Mouse (Mus musculus): ENCODE measurements around the gene Olfr645. TPM values are rescaled to one million over a fixed set of nuclear protein-coding genes. Genes with fewer than 3 reads are reported as not detected.

Gene Olfr645
- polyA plus RNA-seq (2015; fragmentation: Nextera tagmentation; extraction: Ambion mirVana) = not detected in 2 replicates

- Histone ChIP-seq H3K9ac (no peak within 1 kb of the TSS), H3K27ac (no peak within 1 kb of the TSS), H3K4me3 (replicated peaks) (no peak within 1 kb of the TSS), H3K9me3 (replicated peaks) (no peaks in the 10 kb centered on the region), H3K27me3 (no peaks in the 10 kb centered on the region), H3K36me3 (no peaks in the 10 kb centered on the region), H3K4me2 (no peak within 1 kb of the TSS), H3K4me1 (replicated peaks) (no peaks in the 10 kb centered on the region)
- ATAC-seq (ENCODE audit: low read depth) = no peak
- no peak for DNase-seq
- WGBS (ENCODE audit: insufficient replicate concordance) = 48% methylated on average over 1 of the region's 1 CpGs
Observed at GRCm38 (mm10) chr7:104085365-104085764, at the start of gene Olfr645. TSS of gene Olfr645 (minus strand) at chr7:104085465.

DNA sequence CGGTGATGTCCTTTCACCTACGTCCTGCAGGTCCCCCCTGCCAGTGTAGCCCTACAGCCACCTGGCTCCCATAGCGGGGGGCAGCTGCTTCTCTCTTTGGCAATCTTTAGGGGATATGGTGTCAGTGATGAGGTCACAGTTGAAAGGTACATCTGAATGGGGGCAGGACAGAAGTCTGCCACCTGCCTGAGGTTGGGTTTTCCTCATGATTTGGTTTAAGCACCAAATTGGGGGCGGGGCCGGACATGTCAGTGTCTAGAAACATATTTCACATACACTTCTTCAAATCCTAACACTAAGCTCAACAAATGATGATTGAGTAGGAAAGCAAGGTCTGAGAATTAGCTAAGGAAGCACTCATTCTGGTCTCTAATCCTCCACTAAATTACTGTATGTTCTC lies 44.5 kb upstream of the Olfr645 start, which contains the start of gene Ubqln5:
Ubqln5 (minus strand) TSS at position 101 of the 400 bp plus-strand sequence.
- Histone ChIP-seq H3K36me3 (no peaks in the 10 kb centered on the region), H3K4me3 (replicated peaks) (no peak within 1 kb of the TSS), H3K4me2 (no peak within 1 kb of the TSS), H3K9me3 (replicated peaks) (no peaks in the 10 kb centered on the region), H3K27me3 (no peaks in the 10 kb centered on the region), H3K27ac (no peak within 1 kb of the TSS), H3K4me1 (replicated peaks) (no peaks in the 10 kb centered on the region), H3K9ac (no peak within 1 kb of the TSS)
- ATAC-seq (ENCODE audit: low read depth) (no peak), DNase-seq (no peak)
- WGBS (ENCODE audit: insufficient replicate concordance) = 83% methylated on average over 5 of the region's 5 CpGs

- Histone ChIP-seq H3K27ac (no peak within 1 kb of the TSS), H3K27me3 (no peaks in the 10 kb centered on the region), H3K4me3 (replicated peaks) (no peak within 1 kb of the TSS), H3K9me3 (replicated peaks) (no peaks in the 10 kb centered on the region), H3K36me3 (no peaks in the 10 kb centered on the region), H3K4me1 (replicated peaks) (no peaks in the 10 kb centered on the region), H3K9ac (no peak within 1 kb of the TSS), H3K4me2 (no peak within 1 kb of the TSS)
- no peak for ATAC-seq (ENCODE audit: low read depth)
- no peak for DNase-seq
Observed at GRCm38 (mm10) chr7:104104757-104104972, 19.4 kb upstream of the Olfr645 start, which contains the start of gene Olfr646. TSS of gene Olfr646 (plus strand) at chr7:104104873.

DNA sequence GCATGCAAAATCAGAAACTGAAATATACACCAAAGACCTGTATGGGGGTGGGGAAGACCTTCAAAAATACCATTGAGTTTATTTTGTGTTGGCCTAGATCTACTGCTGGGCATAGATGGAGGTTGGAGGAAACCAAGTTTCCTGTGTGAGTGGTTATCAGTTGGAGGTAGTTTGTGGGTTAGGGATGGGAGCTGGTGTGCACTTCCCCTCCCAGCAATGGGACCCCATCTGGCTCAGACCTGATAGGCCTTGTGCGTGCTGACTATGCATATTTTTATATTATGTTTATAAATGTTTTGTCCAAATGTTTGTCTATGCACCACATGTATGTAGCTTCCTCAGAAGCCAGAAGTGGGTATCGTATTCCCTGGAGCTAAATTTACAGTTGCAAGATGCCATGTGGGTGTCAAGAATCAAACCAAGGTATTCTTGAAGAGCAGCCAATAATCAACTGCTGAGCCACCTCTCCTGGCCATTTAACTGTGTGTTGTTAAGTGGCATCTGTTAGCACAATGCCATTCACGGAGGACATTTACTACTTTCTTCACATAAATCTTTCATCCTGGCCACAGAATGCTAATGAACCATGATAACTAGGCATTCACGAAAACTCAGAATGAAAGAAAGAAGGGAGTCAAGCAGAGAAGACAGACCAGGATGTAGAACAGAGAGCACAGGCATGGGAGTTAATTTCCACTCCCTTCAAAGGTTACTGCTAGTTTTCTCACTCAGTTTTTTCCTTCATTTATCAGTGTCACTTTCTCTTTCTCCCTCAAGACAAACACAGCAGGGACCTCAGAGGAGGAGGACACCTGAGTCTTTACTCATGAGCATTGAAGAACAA lies 18.9 kb upstream of the Olfr645 start:
- peak; percentile 74 for ATAC-seq (ENCODE audit: low read depth)
- no peak for DNase-seq
- Histone ChIP-seq H3K4me3 (replicated peaks) (no peak overlapping the region), H3K4me1 (replicated peaks) (no peaks in the 10 kb centered on the region), H3K36me3 (no peaks in the 10 kb centered on the region), H3K9me3 (replicated peaks) (no peaks in the 10 kb centered on the region), H3K27ac (no peak overlapping the region), H3K4me2 (no peak overlapping the region), H3K9ac (no peak overlapping the region), H3K27me3 (no peaks in the 10 kb centered on the region)
- WGBS (ENCODE audit: insufficient replicate concordance) = 18% methylated on average over 4 of the region's 4 CpGs

DNA sequence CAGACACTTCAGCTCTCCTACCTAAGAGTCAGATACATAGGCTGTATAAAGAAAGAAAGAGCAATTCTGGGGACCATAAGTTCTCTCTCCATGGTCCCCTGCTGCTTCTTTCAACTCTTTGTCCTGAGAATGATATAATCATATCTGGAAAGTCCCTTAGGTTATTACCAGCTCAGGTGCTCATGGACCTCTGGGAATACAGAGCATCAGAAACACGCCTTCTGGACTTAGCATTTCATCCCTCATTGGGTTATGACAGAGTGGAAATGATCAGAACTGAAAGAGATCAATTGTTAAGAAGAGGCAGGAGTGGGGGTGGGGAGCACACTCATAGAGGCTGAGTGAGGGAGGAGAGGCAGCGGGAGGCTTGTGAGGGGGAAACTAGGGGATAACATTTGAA lies 13.5 kb downstream of the Olfr645 start, which contains the start of gene Olfr644:
Olfr644 (minus strand) TSS at position 101 of the 400 bp plus-strand sequence.
- Histone ChIP-seq H3K9me3 (replicated peaks) (no peaks in the 10 kb centered on the region), H3K4me1 (replicated peaks) (no peaks in the 10 kb centered on the region), H3K36me3 (no peaks in the 10 kb centered on the region), H3K9ac (no peak within 1 kb of the TSS), H3K4me3 (replicated peaks) (no peak within 1 kb of the TSS), H3K4me2 (no peak within 1 kb of the TSS), H3K27ac (no peak within 1 kb of the TSS), H3K27me3 (no peaks in the 10 kb centered on the region)
- ATAC-seq (ENCODE audit: low read depth) (no peak), DNase-seq (no peak)
- WGBS (ENCODE audit: insufficient replicate concordance) = 57% methylated on average over 2 of the region's 2 CpGs

- WGBS (ENCODE audit: insufficient replicate concordance) = 36% methylated on average over 2 of the region's 2 CpGs
- H3K36me3 ChIP-seq = no peaks in the 10 kb centered on the region
- no peak within 1 kb of the TSS for H3K4me2 ChIP-seq
- H3K9ac ChIP-seq = no peak within 1 kb of the TSS
- H3K27ac ChIP-seq = no peak within 1 kb of the TSS
- ATAC-seq (ENCODE audit: low read depth) = no peak
- no peak for DNase-seq
- no peak within 1 kb of the TSS for H3K4me3 ChIP-seq (replicated peaks)
- no peaks in the 10 kb centered on the region for H3K27me3 ChIP-seq
- H3K9me3 ChIP-seq (replicated peaks) = no peaks in the 10 kb centered on the region
- H3K4me1 ChIP-seq (replicated peaks) = no peaks in the 10 kb centered on the region
Observed at GRCm38 (mm10) chr7:104061345-104061744, 23.9 kb downstream of the Olfr645 start, which contains the start of gene 4930516K23Rik. TSS of gene 4930516K23Rik (minus strand) at chr7:104061445.

- Histone ChIP-seq H3K4me3 (replicated peaks) (no peak overlapping the region), H3K9ac (no peak overlapping the region), H3K4me2 (no peak overlapping the region), H3K4me1 (replicated peaks) (no peaks in the 10 kb centered on the region), H3K9me3 (replicated peaks) (no peaks in the 10 kb centered on the region), H3K36me3 (no peaks in the 10 kb centered on the region), H3K27ac (no peak overlapping the region), H3K27me3 (no peaks in the 10 kb centered on the region)
- no peak for ATAC-seq (ENCODE audit: low read depth)
- WGBS (ENCODE audit: insufficient replicate concordance) = 62% methylated on average over 1 of the region's 1 CpGs
- no peak for DNase-seq
Observed at GRCm38 (mm10) chr7:104059215-104059614, 26.1 kb downstream of the Olfr645 start.

DNA sequence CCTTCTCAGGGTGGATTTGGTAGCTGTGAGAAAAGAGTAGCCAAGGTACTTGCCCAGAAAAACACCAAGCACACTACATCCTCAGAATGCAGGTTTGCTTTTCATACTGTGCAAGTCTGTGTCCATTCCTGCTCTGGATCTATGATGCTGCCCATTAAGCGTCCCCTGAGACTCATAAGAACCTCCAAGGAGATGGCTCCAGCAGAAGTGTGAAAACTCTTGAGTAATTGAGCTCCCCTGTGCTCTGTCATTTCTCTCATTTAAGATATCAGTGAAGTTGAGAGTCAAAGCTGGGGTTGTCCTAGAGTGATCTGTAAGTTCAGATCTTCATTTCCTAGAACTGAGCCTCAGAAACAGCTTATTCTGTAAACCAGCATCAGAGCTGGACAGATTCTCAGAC lies 32.7 kb downstream of the Olfr645 start, which contains the start of gene Olfr642:
Olfr642 (minus strand) TSS at position 101 of the 400 bp plus-strand sequence.
- WGBS (ENCODE audit: insufficient replicate concordance) = 39% methylated on average over 1 of the region's 1 CpGs
- Histone ChIP-seq H3K4me1 (replicated peaks) (no peaks in the 10 kb centered on the region), H3K27ac (no peak within 1 kb of the TSS), H3K9ac (no peak within 1 kb of the TSS), H3K4me3 (replicated peaks) (no peak within 1 kb of the TSS), H3K36me3 (no peaks in the 10 kb centered on the region), H3K4me2 (no peak within 1 kb of the TSS), H3K27me3 (no peaks in the 10 kb centered on the region), H3K9me3 (replicated peaks) (no peaks in the 10 kb centered on the region)
- ATAC-seq (ENCODE audit: low read depth) = no peak
- no peak for DNase-seq

DNA sequence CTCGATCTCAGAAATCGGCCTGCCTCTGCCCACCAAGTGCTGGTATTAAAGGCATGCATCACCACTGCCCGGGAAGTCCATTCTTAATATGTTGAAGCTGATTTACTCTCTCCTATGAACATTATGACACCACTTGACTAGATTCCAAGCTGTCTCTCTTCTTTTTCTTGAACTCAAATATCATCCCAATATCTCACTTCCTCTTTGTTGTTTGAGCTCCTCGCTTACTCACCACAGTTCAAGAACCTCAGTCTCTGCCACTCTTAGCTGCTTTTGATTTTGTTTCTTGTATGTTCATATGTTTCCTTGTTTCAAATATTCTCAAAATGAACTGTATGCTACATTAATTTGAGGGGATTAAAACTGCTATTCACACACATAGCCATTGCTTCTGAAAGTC lies 34.5 kb downstream of the Olfr645 start:
- no peak overlapping the region for H3K4me3 ChIP-seq (replicated peaks)
- DNase-seq (no peak), ATAC-seq (ENCODE audit: low read depth) (no peak)
- 57% methylated on average over 4 of the region's 4 CpGs for WGBS (ENCODE audit: insufficient replicate concordance)
- no peaks in the 10 kb centered on the region for H3K4me1 ChIP-seq (replicated peaks)
- no peak overlapping the region for H3K9ac ChIP-seq
- H3K9me3 ChIP-seq (replicated peaks) = no peaks in the 10 kb centered on the region
- H3K36me3 ChIP-seq = no peaks in the 10 kb centered on the region
- no peak overlapping the region for H3K4me2 ChIP-seq
- H3K27me3 ChIP-seq = no peaks in the 10 kb centered on the region
- no peak overlapping the region for H3K27ac ChIP-seq

DNA sequence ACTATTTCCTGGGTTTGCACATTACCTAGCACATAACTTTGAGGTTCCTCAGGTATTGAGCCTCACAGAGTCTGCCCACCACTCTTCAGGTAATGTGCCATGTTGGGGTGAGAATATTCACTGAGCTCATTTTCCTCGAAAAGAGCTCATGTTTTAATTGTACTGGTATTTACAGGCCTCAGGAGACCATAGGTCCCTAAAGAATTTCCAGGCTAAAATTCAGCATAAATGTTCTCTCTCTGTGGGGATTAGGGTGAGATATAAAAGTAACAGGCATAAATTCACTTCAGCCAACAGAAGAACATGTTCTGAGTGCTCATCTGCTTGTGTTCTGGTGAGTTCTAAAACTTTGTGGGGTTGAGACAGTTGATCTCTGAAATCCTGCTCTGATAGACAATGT lies 50.1 kb downstream of the Olfr645 start, which contains the start of gene Olfr641:
Olfr641 (plus strand) TSS at position 301 of the 400 bp plus-strand sequence.
- Histone ChIP-seq H3K27me3 (no peaks in the 10 kb centered on the region), H3K4me3 (replicated peaks) (no peak within 1 kb of the TSS), H3K9ac (no peak within 1 kb of the TSS), H3K4me2 (no peak within 1 kb of the TSS), H3K4me1 (replicated peaks) (no peaks in the 10 kb centered on the region), H3K9me3 (replicated peaks) (no peaks in the 10 kb centered on the region), H3K27ac (no peak within 1 kb of the TSS), H3K36me3 (no peaks in the 10 kb centered on the region)
- 36% methylated on average over 1 of the region's 1 CpGs for WGBS (ENCODE audit: insufficient replicate concordance)
- no peak for DNase-seq
- ATAC-seq (ENCODE audit: low read depth) = no peak
